Mouse (Mus musculus): ENCODE measurements around the gene Asprv1.

DNA sequence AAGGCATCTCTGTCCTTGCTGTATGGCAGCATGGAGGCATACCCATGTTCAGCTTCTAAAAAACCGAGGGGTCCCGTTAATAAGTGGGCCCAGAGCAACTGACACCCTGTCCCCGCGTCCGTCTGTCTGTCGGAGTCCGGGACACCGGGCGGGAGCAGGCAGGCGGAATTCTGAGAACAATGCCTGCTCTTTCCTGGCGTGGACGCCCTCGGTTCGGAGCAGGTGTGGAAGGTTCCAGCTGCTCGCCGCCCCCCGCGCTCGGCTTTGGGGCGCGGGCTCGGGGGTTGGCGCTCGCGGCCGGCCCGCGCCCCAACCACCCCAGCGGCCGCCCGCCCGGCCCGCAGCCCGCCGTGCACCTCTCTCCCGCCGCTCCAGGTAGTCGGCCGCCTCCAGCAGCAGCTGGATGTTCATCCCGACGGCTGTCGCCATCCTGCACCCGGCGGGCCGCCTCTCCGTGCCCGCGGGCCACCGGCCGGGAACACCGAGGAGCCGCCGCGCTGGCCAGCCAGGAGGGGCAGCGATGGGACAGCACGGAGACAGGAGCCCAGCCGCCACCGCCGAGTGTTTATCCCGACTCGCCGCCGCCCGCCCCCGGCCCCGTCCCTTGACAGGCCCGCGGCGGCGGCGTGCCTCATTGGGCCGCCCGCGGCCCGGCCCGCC, 40.7 kb downstream of the Asprv1 start, which contains the start of gene Mxd1:
- TF ChIP-seq CTCF (IDR thresholded peaks at IDR 0.05; ENCODE audit: low read depth, low read length) (no peak), POLR2A (IDR thresholded peaks at IDR 0.05; ENCODE audit: insufficient read depth, low read length) (no peak)
